Mouse (Mus musculus) stomach, postnatal 0 days (tissue): ENCODE measurements around the gene Cpm.

Experiments
- CTCF ChIP-seq: IDR thresholded peaks from 2 replicates; pipeline ENCODE4 v1.5.1; 2016; ENCODE audit warnings: antibody characterized with exemption, low read depth, mild to moderate bottlenecking, moderate library complexity
- EP300 ChIP-seq: optimal IDR thresholded peaks from 2 replicates; pipeline ENCODE3; 2016; ENCODE audit warnings: antibody characterized with exemption

- TF ChIP-seq CTCF: no peak
- no peak for TF ChIP-seq EP300
Observed at GRCm38 (mm10) chr10:117709326-117709830, 80.1 kb downstream of the Cpm start.
